Mouse (Mus musculus) embryonic fibroblast, embryonic 13.5 days (primary cell): Measurements from ENCODE around the gene Myrfl. TPM values are rescaled to one million over a fixed set of nuclear protein-coding genes. Genes with fewer than 3 reads are reported as not detected.

Experiments
- H3K27ac ChIP-seq: 2 replicates; pipeline ENCODE4 v1.5.1; 2012; ENCODE audit warnings: low read length, control low read depth, inconsistent platforms; ENCODE audit not compliant: insufficient read depth
- H3K4me1 ChIP-seq: 2 replicates; pipeline ENCODE4 v1.6.1; 2011; ENCODE audit warnings: low read length; ENCODE audit not compliant: control insufficient read depth, insufficient read depth
- H3K4me3 ChIP-seq: 2 replicates; pipeline ENCODE4 v1.5.1; 2011; ENCODE audit warnings: mild to moderate bottlenecking, control low read depth, low read length; ENCODE audit not compliant: insufficient read depth
- CTCF ChIP-seq: IDR thresholded peaks from 2 replicates; pipeline ENCODE4 v1.5.1; 2011; ENCODE audit warnings: mild to moderate bottlenecking, control low read depth, low read length, moderate library complexity, borderline replicate concordance; ENCODE audit not compliant: insufficient read depth
- POLR2A ChIP-seq: IDR thresholded peaks from 2 replicates; pipeline ENCODE4 v1.6.1; 2011; ENCODE audit warnings: low read depth, mild to moderate bottlenecking, control low read depth, low read length, moderate library complexity
- polyA plus RNA-seq: library from polyadenylated mRNA; stranded (reverse); fragments of >200 nt; gene quantifications from 2 replicates; pipeline ENCODE4 v1.2.4, GENCODE M21; 2011; ENCODE audit warnings: low read depth; ENCODE audit not compliant: missing spikeins, insufficient read length

Myrfl gene
- polyA plus RNA-seq, 1 experiment: not detected

GRCm38 (mm10) chr10:116746281-116747011 lies 150.3 kb downstream of the Myrfl start:
- Histone ChIP-seq H3K4me3 (no peak overlapping the region), H3K27ac (no peak overlapping the region), H3K4me1 (peaks cover 8% of the 10 kb centered on the region; the same call in 1 of the 2 replicates)
- TF ChIP-seq POLR2A (no peak), CTCF (no peak)

- TF ChIP-seq CTCF (no peak), POLR2A (no peak)
- Histone ChIP-seq H3K4me3 (no peak overlapping the region), H3K4me1 (peaks cover 22% of the 10 kb centered on the region), H3K27ac (0 out of 2 replicates have a peak overlapping the region, but pooled peaks have one; percentile 23)
Measured at GRCm38 (mm10) chr10:116742696-116743095, 154.0 kb downstream of the Myrfl start.

GRCm38 (mm10) chr10:116742189-116742588 lies 154.5 kb downstream of the Myrfl start:
- Histone ChIP-seq H3K4me1 (peaks cover 22% of the 10 kb centered on the region), H3K4me3 (no peak overlapping the region), H3K27ac (0 out of 2 replicates have a peak overlapping the region, but pooled peaks have one; percentile 10)
- no peak for TF ChIP-seq POLR2A

- Histone ChIP-seq H3K4me3 (no peak overlapping the region), H3K27ac (peak overlapping the region; percentile 87), H3K4me1 (peaks cover 22% of the 10 kb centered on the region)
- no peak for TF ChIP-seq POLR2A
- TF ChIP-seq CTCF: no peak
Measured at GRCm38 (mm10) chr10:116741343-116741742, 155.4 kb downstream of the Myrfl start.

GRCm38 (mm10) chr10:116740073-116740472 lies 156.6 kb downstream of the Myrfl start:
- H3K4me1 ChIP-seq: peaks cover 22% of the 10 kb centered on the region
- TF ChIP-seq CTCF: no peak
- no peak overlapping the region for H3K4me3 ChIP-seq
- peak overlapping the region; percentile 95 for H3K27ac ChIP-seq

GRCm38 (mm10) chr10:116738533-116738932 lies 158.2 kb downstream of the Myrfl start:
- no peak for TF ChIP-seq CTCF
- no peak for TF ChIP-seq POLR2A
- no peak overlapping the region for H3K4me3 ChIP-seq
- peak overlapping the region; percentile 95 for H3K27ac ChIP-seq
- peaks cover 22% of the 10 kb centered on the region for H3K4me1 ChIP-seq

- TF ChIP-seq CTCF: no peak
- no peak for TF ChIP-seq POLR2A
- Histone ChIP-seq H3K4me1 (peaks cover 8% of the 10 kb centered on the region), H3K4me3 (no peak overlapping the region), H3K27ac (no peak overlapping the region)
Measured at GRCm38 (mm10) chr10:116735607-116736006, 161.1 kb downstream of the Myrfl start.

DNA sequence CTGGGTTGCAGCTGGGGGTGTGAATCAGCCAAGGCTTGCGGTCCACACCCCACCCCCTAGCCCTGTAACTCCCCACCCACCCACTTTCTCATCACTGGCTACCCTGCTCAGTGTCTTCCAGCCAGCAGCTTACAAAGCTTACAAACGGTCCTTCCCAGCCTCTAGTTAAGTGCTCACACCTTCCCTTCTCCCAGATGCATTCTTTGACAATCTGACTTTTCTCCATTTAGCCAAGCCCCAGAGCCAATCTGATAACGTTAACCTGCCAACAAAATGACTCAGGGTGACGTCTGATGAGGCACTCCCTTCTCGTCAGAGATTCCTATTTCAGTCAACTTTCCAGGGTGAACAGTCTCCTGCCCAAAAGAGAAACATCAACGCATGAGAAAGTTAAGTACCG lies 163.1 kb downstream of the Myrfl start:
- H3K27ac ChIP-seq: peak overlapping the region; percentile 37; the same call in 1 of the 2 replicates
- H3K4me3 ChIP-seq: no peak overlapping the region
- TF ChIP-seq CTCF (no peak), POLR2A (no peak)
- no peaks in the 10 kb centered on the region; the same call in 1 of the 2 replicates for H3K4me1 ChIP-seq

DNA sequence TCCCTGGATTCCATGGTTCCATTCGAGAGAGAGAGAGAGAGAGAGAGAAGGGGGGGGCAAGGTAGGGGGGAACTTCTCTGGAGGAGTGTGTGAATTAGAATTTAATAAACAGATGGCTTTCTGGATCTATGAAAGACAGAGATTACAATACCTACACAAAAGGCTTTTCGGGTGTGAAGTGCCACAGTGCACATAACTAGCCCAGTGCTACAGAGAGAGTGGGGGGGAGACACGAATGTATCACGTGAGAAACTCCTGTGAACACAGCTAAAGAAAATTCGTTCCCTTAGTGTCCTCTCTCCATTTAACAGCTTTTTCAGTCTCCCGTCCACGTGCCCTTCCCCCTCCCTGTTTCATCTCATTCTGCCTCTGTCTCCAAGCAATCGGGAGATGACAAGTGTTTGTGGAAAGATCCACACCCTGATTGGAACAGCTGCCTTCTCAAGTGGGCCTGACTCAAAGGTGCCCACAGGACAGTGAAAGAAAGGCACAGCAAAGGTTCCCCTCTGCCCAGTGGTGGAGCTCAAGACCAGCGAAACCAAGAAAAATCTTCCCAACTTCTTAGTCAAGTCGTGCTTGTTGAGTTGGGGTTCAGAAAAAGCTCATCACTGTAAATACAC lies 166.6 kb downstream of the Myrfl start:
- TF ChIP-seq CTCF: no peak
- no peak for TF ChIP-seq POLR2A
- Histone ChIP-seq H3K27ac (no peak overlapping the region), H3K4me1 (peaks cover 3% of the 10 kb centered on the region), H3K4me3 (no peak overlapping the region)

- H3K27ac ChIP-seq: no peak overlapping the region
- TF ChIP-seq POLR2A: no peak
- TF ChIP-seq CTCF: no peak
Measured at GRCm38 (mm10) chr10:116728860-116729259, 167.9 kb downstream of the Myrfl start.

More at GRCm38 (mm10) chr10:116728860-116729259, 167.9 kb downstream of the Myrfl start:
- Histone ChIP-seq H3K4me1 (peaks cover 3% of the 10 kb centered on the region), H3K4me3 (no peak overlapping the region)
